Mouse (Mus musculus): ENCODE data around the gene Zfp617. TPM values are rescaled to one million over a fixed set of nuclear protein-coding genes. Genes with fewer than 3 reads are reported as not detected.
"Not testable (repeated sequence)": the region's sequence is repeated elsewhere in the genome, so short reads cannot be mapped to it uniquely, and the experiment has no call there.

The Zfp617 gene
- total RNA-seq, 2 experiments from 2014 or later: 19.7 to 20.5 TPM

GRCm38 (mm10) chr8:71926551-71926950 lies 18.1 kb downstream of the Zfp617 start:
- H3K27ac ChIP-seq: no peak overlapping the region
- DNase-seq: peak; percentile 21
- TF ChIP-seq CTCF (IDR thresholded peaks at IDR 0.05): no peak
- intact Hi-C loops (cut with DNase I): no loop called here
- H3K4me3 ChIP-seq: no peak overlapping the region

GRCm38 (mm10) chr8:71927779-71928178 lies 19.3 kb downstream of the Zfp617 start:
- no peak overlapping the region for H3K4me3 ChIP-seq
- intact Hi-C loops (cut with DNase I): no loop called here
- DNase-seq: no peak
- H3K27ac ChIP-seq: no peak overlapping the region
- no peak for TF ChIP-seq CTCF (IDR thresholded peaks at IDR 0.05)

- intact Hi-C loops (cut with DNase I); H3K4me3 ChIP-seq; DNase-seq; H3K27ac ChIP-seq: not testable (repeated sequence)
Observed at GRCm38 (mm10) chr8:71938037-71938436, 29.6 kb downstream of the Zfp617 start.

- intact Hi-C loops (cut with DNase I): no loop called here
- no peak overlapping the region for H3K4me3 ChIP-seq
Observed at GRCm38 (mm10) chr8:71940293-71941208, 32.1 kb downstream of the Zfp617 start.

GRCm38 (mm10) chr8:71941776-71942175 lies 33.3 kb downstream of the Zfp617 start:
- TF ChIP-seq CTCF (IDR thresholded peaks at IDR 0.05): no peak
- H3K27ac ChIP-seq: no peak overlapping the region
- DNase-seq: no peak
- no peak overlapping the region for H3K4me3 ChIP-seq
- intact Hi-C loops (cut with DNase I): no loop called here

More at GRCm38 (mm10) chr8:71940293-71941208, 32.1 kb downstream of the Zfp617 start:
- no peak overlapping the region for H3K27ac ChIP-seq
- no peak for TF ChIP-seq CTCF (IDR thresholded peaks at IDR 0.05)
- no peak for DNase-seq

- no peak for TF ChIP-seq CTCF (IDR thresholded peaks at IDR 0.05)
- intact Hi-C loops (cut with DNase I): no loop called here
Observed at GRCm38 (mm10) chr8:71948624-71949023, 40.2 kb downstream of the Zfp617 start.

GRCm38 (mm10) chr8:71950482-71951221 lies 42.2 kb downstream of the Zfp617 start, which contains the start of gene Zfp961:
Zfp961 (plus strand) TSS chr8:71951038.
- DNase-seq: peak; percentile 98
- TF ChIP-seq CTCF (IDR thresholded peaks at IDR 0.05): no peak
- Histone ChIP-seq H3K4me3 (peak within 1 kb of the TSS; percentile 83), H3K27ac (peak within 1 kb of the TSS; percentile 85)
- intact Hi-C loops (cut with DNase I): loop anchor here (2.0 to 5.0 kb wide), 2 partner anchors 28 to 43 kb away; partner anchors contain the start of genes Zfp617 and Zfp882

More at GRCm38 (mm10) chr8:71948624-71949023, 40.2 kb downstream of the Zfp617 start:
- DNase-seq: no peak
- H3K27ac ChIP-seq: no peak overlapping the region
- H3K4me3 ChIP-seq: no peak overlapping the region

GRCm38 (mm10) chr8:71951436-71952161 lies 43.2 kb downstream of the Zfp617 start:
- Histone ChIP-seq H3K27ac (peak overlapping the region; percentile 85), H3K4me3 (peak overlapping the region; percentile 83)
- no peak for TF ChIP-seq CTCF (IDR thresholded peaks at IDR 0.05)
- intact Hi-C loops (cut with DNase I): loop anchor here (2.0 to 5.0 kb wide), 2 partner anchors 29 to 44 kb away; partner anchors contain the start of genes Zfp617 and Zfp882
- no peak for DNase-seq

GRCm38 (mm10) chr8:71952489-71952888 lies 44.1 kb downstream of the Zfp617 start:
- intact Hi-C loops (cut with DNase I): loop anchor here (5.0 kb wide), 1 partner anchor 45 kb away; the partner anchor contains the start of genes Zfp617 and Zfp882
- no peak for TF ChIP-seq CTCF (IDR thresholded peaks at IDR 0.05)
- Histone ChIP-seq H3K4me3 (no peak overlapping the region), H3K27ac (no peak overlapping the region)
- no peak for DNase-seq

GRCm38 (mm10) chr8:71952961-71953700 lies 44.7 kb downstream of the Zfp617 start:
- H3K27ac ChIP-seq, DNase-seq, H3K4me3 ChIP-seq: not testable (repeated sequence)
- intact Hi-C loops (cut with DNase I): loop anchor here (5.0 kb wide), 1 partner anchor 46 kb away; the partner anchor contains the start of genes Zfp617 and Zfp882

- intact Hi-C loops (cut with DNase I): loop anchor here (5.0 kb wide), 1 partner anchor 47 kb away; the partner anchor contains the start of genes Zfp617 and Zfp882
- no peak for DNase-seq
- no peak for TF ChIP-seq CTCF (IDR thresholded peaks at IDR 0.05)
- H3K27ac ChIP-seq: no peak overlapping the region
- no peak overlapping the region for H3K4me3 ChIP-seq
Observed at GRCm38 (mm10) chr8:71954666-71955065, 46.2 kb downstream of the Zfp617 start.

Measured in gastrocnemius, adult 2 months (tissue).